Mouse (Mus musculus) cortical plate, adult 2 months (tissue): Measurements from ENCODE around the gene Asprv1.

Source experiments
- CTCF ChIP-seq: fragments of 200-500 bp; IDR thresholded peaks from 2 replicates; pipeline ENCODE4 v1.5.1; 2011; ENCODE audit warnings: mild to moderate bottlenecking, control low read depth, low read length; ENCODE audit not compliant: insufficient read depth; ENCODE audit errors: extremely low read depth
- POLR2A ChIP-seq: fragments of 200-500 bp; IDR thresholded peaks from 2 replicates; pipeline ENCODE4 v1.6.1; 2011; ENCODE audit warnings: mild to moderate bottlenecking, low read length, control low read depth; ENCODE audit not compliant: insufficient read depth; ENCODE audit errors: extremely low read depth

GRCm38 (mm10) chr6:86667061-86667460 lies 39.1 kb downstream of the Asprv1 start:
- no peak for TF ChIP-seq CTCF
- no peak for TF ChIP-seq POLR2A
